10 mouse cellular contexts compared by ENCODE assay signal in genomic region chr11:11115648-11116590, GRCm38 (mm10). TPM values are rescaled to one million over a fixed set of nuclear protein-coding genes. Genes with fewer than 3 reads are reported as not detected.
DNase-seq lines count a peak whose midpoint lies in the region; ATAC-seq and TF ChIP-seq lines count a peak whose summit lies in the region.
"Had no signal": no experiment of that assay in that cellular context is flagged by ENCODE, and none has a peak within 500 bp of the region (broad histone marks: within the 10 kb centered on the region; RNA-seq: fewer than 3 reads in every experiment).

No protein-coding gene starts in this region.

- peaks cover 28% of the 10 kb centered on the region for H3K27me3 ChIP-seq in hindbrain, embryonic 15.5 days
- H3K27me3 ChIP-seq in stomach, embryonic 15.5 days (replicated peaks) = peaks cover 53% of the 10 kb centered on the region

- H3K4me2 ChIP-seq in hindbrain, embryonic 15.5 days = peak overlapping the region; percentile 96
- peak overlapping the region; percentile 88 for H3K4me2 ChIP-seq in stomach, embryonic 15.5 days

- no peaks in the 10 kb centered on the region for H3K36me3 ChIP-seq in hindbrain, embryonic 15.5 days
- no peaks in the 10 kb centered on the region for H3K36me3 ChIP-seq in stomach, embryonic 15.5 days

- H3K9ac ChIP-seq in hindbrain, embryonic 15.5 days = peak overlapping the region; percentile 70
- H3K9ac ChIP-seq in stomach, embryonic 15.5 days = no peak overlapping the region

- TF ChIP-seq CTCF in gastrocnemius, adult 2 months (IDR thresholded peaks at IDR 0.05) = no peak

- DNase-seq in gastrocnemius, adult 2 months = peak; percentile 18
- DNase-seq in gastrocnemius, adult 18-20 months (ENCODE audit: low spot score) = no peak
- peak; percentile 20 to 59 for DNase-seq in urinary bladder, postnatal 4 days (ENCODE audit: low spot score in 2 of 2)
- DNase-seq in urinary bladder, adult 18-20 months (ENCODE audit: low spot score in 2 of 2) = no peak
- DNase-seq in mesoderm, embryonic 11.5 days (ENCODE audit: low read depth, low spot score) = peak; percentile 34
- DNase-seq in T-cell, adult 2 months (ENCODE audit: low spot score) = no peak

- H3K27ac ChIP-seq in gastrocnemius, adult 2 months = no peak overlapping the region
- peak overlapping the region; percentile 54 for H3K27ac ChIP-seq in hindbrain, embryonic 15.5 days (replicated peaks)
- no peak overlapping the region for H3K27ac ChIP-seq in stomach, embryonic 15.5 days

- H3K4me3 ChIP-seq in gastrocnemius, adult 2 months = peak overlapping the region; percentile 56
- peak overlapping the region; percentile 65 for H3K4me3 ChIP-seq in hindbrain, embryonic 15.5 days
- H3K4me3 ChIP-seq in stomach, embryonic 15.5 days (replicated peaks) = peak overlapping the region; percentile 44
- H3K4me3 ChIP-seq: myocyte had no signal

- ATAC-seq in hindbrain, embryonic 15.5 days (ENCODE audit: low FRiP score, low read depth) = peak; percentile 85
- ATAC-seq in stomach, embryonic 15.5 days (ENCODE audit: insufficient read depth, low FRiP score, low read depth) = peak; percentile 67

- intact Hi-C loops in gastrocnemius, adult 2 months (cut with DNase I) = no loop called here

- no peaks in the 10 kb centered on the region for H3K9me3 ChIP-seq in hindbrain, embryonic 15.5 days
- no peaks in the 10 kb centered on the region for H3K9me3 ChIP-seq in stomach, embryonic 15.5 days

- peaks cover 33% of the 10 kb centered on the region for H3K4me1 ChIP-seq in hindbrain, embryonic 15.5 days (replicated peaks)
- peaks cover 16% of the 10 kb centered on the region; the same call in 1 of the 2 replicates for H3K4me1 ChIP-seq in stomach, embryonic 15.5 days

- WGBS in hindbrain, embryonic 15.5 days = under 1% methylated on average over 86 of the region's 93 CpGs
- under 1% methylated on average over 88 of the region's 93 CpGs for WGBS in stomach, embryonic 15.5 days

RNA-seq across cellular contexts. Expression of gene Vwc2, which starts 1.9 kb away (rescaled TPM):
- under 1 TPM in 1 of 2 experiments, not detected in 1; 0.08 TPM for total RNA-seq in gastrocnemius, adult 2 months (2021)
- not detected for total RNA-seq in gastrocnemius, adult 18-20 months (2021)
- polyA plus RNA-seq in hindbrain, embryonic 15.5 days (2015; fragmentation: Nextera tagmentation; extraction: Ambion mirVana) = 10.5 TPM in 2 replicates
- 0.81 and 1.2 TPM in 2 replicates for polyA plus RNA-seq in stomach, embryonic 15.5 days (2015; fragmentation: Nextera tagmentation; extraction: Ambion mirVana)
- total RNA-seq: CH12.LX had no signal

Comparison
In these comparisons a context has a peak if more than half of its experiments do, and no peak if none do; other contexts are left out.
1. DNase-seq: peak in gastrocnemius, adult 2 months (single experiment), urinary bladder, postnatal 4 days (2 of 2) and mesoderm, embryonic 11.5 days (single experiment); none in gastrocnemius, adult 18-20 months (single experiment), urinary bladder, adult 18-20 months (0 of 2) and T-cell, adult 2 months (single experiment).
2. Peak in every context shown above with its lines, with median percentiles within 50 percentile points of each other: H3K4me3 ChIP-seq.